Mouse (Mus musculus) olfactory bulb, adult 2 months (tissue): ENCODE data around the gene Ywhae.

ENCODE experiments used
- CTCF ChIP-seq: fragments of 200-500 bp; IDR thresholded peaks from 2 replicates; pipeline ENCODE4 v1.5.1; 2012; ENCODE audit warnings: low read depth, mild to moderate bottlenecking, low read length, moderate library complexity; ENCODE audit not compliant: insufficient read depth
- POLR2A ChIP-seq: fragments of 200-500 bp; IDR thresholded peaks from 2 replicates; pipeline ENCODE4 v1.6.1; 2012; ENCODE audit warnings: mild to moderate bottlenecking, low read depth, low read length, moderate library complexity; ENCODE audit not compliant: insufficient read depth

DNA sequence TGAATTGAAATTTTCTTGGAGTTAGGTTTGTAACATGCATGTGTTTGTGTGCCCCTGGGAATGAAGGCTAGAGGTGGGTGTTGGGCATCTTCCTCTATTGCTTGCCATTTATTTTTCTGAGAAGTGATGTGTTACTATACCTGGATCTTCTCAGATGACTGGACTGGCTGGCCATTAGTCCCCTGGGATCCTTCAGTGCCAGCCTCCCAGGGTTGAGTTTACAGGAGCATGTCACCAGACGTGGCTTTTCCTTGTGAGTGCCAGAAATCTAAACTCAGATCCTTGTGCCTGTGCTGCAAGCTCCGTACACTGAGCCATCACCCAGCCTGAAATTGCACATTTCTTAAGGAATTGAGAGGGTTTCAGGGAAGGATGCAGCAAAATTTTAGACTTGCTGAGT is 47.7 kb upstream of the Ywhae start:
- no peak for TF ChIP-seq POLR2A
- no peak for TF ChIP-seq CTCF
